Mouse (Mus musculus) liver, embryonic 16.5 days (tissue): ENCODE data around the gene Celsr1. TPM values are rescaled to one million over a fixed set of nuclear protein-coding genes. Genes with fewer than 3 reads are reported as not detected.

ENCODE experiments used
- ATAC-seq: fragments of 200-750 bp; cut with Nextera tagmentation; 2 replicates; pipeline ENCODE4 v1.8.0; 2017; ENCODE audit warnings: low read depth, mild to moderate bottlenecking, moderate number of reproducible peaks, moderate library complexity
- H3K27ac ChIP-seq: fragments of 300-500 bp; sonication (generic); 2 replicates; pipeline ENCODE4 v1.5.1; 2014; ENCODE audit warnings: mild to moderate bottlenecking, low read length
- H3K27me3 ChIP-seq: fragments of 300-500 bp; sonication (generic); 2 replicates; pipeline ENCODE4 v1.6.1; 2014; ENCODE audit warnings: low read depth, low read length, mixed read lengths; ENCODE audit not compliant: control insufficient read depth, insufficient read depth
- H3K36me3 ChIP-seq: fragments of 300-500 bp; sonication (generic); 2 replicates; pipeline ENCODE4 v1.6.1; 2014; ENCODE audit warnings: mild to moderate bottlenecking; ENCODE audit not compliant: control insufficient read depth, insufficient read depth
- H3K4me1 ChIP-seq: fragments of 300-500 bp; sonication (generic); 2 replicates; pipeline ENCODE4 v1.6.1; 2014; ENCODE audit warnings: low read depth, low read length, mixed read lengths; ENCODE audit not compliant: control insufficient read depth
- H3K4me2 ChIP-seq: fragments of 300-500 bp; sonication (generic); 2 replicates; pipeline ENCODE4 v1.6.1; 2014; ENCODE audit warnings: low read depth, low read length, mixed read lengths
- H3K4me3 ChIP-seq: fragments of 300-500 bp; sonication (generic); 2 replicates; pipeline ENCODE4 v1.5.1; 2014; ENCODE audit warnings: low read depth, mild to moderate bottlenecking, low read length
- H3K9ac ChIP-seq: fragments of 300-500 bp; sonication (generic); 2 replicates; pipeline ENCODE4 v1.6.1; 2014; ENCODE audit warnings: low read depth, low read length
- H3K9me3 ChIP-seq: fragments of 300-500 bp; sonication (generic); replicated peaks from 2 replicates; pipeline ENCODE4 v1.6.1; 2016; ENCODE audit warnings: low read length; ENCODE audit not compliant: control insufficient read depth
- WGBS: fragments of 180-500 bp; shearing (Covaris S2); extraction: QIAGEN DNeasy Blood & Tissue Kit; methylation state at CpG from one replicate; pipeline ENCODE4 v1.1.7; 2014; ENCODE audit not compliant: insufficient replicate concordance; 5-methylcytosine and 5-hydroxymethylcytosine counted together
- polyA plus RNA-seq: library from polyadenylated mRNA; unstranded; fragments of >200 nt; fragmentation: Nextera tagmentation; extraction: Ambion mirVana; gene quantifications from 2 replicates; pipeline ENCODE4 v1.2.1, GENCODE M21; 2015

Gene Celsr1
- 0.02 and 0.09 TPM in 2 replicates for polyA plus RNA-seq

DNA sequence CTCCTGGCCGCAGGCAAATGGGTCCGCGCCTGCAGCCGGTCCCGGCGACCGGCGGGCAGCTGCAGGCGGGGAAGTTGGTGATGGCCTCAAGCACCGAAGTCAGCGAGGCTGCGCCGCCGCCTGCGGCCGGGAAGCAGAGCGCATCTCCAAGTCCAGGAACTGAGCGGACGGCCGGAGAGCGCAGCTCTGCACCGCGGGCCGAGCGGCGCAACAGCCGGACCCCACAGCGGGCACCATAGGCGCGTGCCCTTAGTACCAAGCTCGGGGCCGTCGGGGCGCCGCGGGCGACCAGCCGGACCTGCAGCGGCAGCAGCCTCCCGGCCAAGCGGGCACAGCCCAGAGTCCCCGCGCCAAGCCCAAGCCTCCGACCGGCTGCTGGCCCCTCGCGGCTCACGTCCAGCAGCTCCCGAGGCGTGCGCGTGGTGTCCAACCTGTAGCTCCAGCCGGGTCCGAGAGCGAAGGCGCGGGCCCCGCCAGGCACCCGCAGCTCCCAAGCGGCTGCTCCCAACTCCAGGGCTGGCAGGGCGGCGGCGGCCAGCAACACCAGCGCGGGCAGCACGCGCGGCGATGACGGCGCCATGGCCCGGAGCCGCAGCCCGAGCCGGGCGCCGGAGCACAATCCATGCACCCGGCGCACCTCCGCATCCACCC, at the start of gene Celsr1:
Gene Celsr1, minus strand, starts transcription at position 587 of the 651 bp plus-strand sequence.
- H3K9ac ChIP-seq: no peak within 1 kb of the TSS
- peak within 1 kb of the TSS; percentile 64 for H3K4me2 ChIP-seq
- peak within 1 kb of the TSS; percentile 49 for H3K4me3 ChIP-seq
- 1% methylated on average over 79 of the region's 80 CpGs for WGBS
- H3K9me3 ChIP-seq: no peaks in the 10 kb centered on the region; the same call in 1 of the 2 replicates
- H3K27me3 ChIP-seq: peaks cover 37% of the 10 kb centered on the region
- no peak within 1 kb of the TSS for H3K27ac ChIP-seq
- H3K4me1 ChIP-seq: peaks cover 10% of the 10 kb centered on the region
- H3K36me3 ChIP-seq: no peaks in the 10 kb centered on the region
- no peak for ATAC-seq

- WGBS: 19% methylated on average over 6 of the region's 6 CpGs
- H3K27me3 ChIP-seq: no peaks in the 10 kb centered on the region
- no peak overlapping the region for H3K9ac ChIP-seq
- H3K4me1 ChIP-seq: peaks cover 22% of the 10 kb centered on the region
- H3K36me3 ChIP-seq: no peaks in the 10 kb centered on the region
- no peaks in the 10 kb centered on the region for H3K9me3 ChIP-seq
- peak overlapping the region; percentile 29; the same call in 1 of the 2 replicates for H3K27ac ChIP-seq
- no peak overlapping the region for H3K4me3 ChIP-seq
- H3K4me2 ChIP-seq: no peak overlapping the region
- ATAC-seq: no peak
These were observed 49.7 kb upstream of the Celsr1 start for GRCm38 (mm10) chr15:86083261-86083741.

GRCm38 (mm10) chr15:86082551-86082961, 49.0 kb upstream of the Celsr1 start:
- Histone ChIP-seq H3K4me2 (no peak overlapping the region), H3K36me3 (no peaks in the 10 kb centered on the region), H3K27ac (no peak overlapping the region), H3K9ac (no peak overlapping the region), H3K27me3 (no peaks in the 10 kb centered on the region), H3K4me1 (peaks cover 15% of the 10 kb centered on the region), H3K9me3 (no peaks in the 10 kb centered on the region), H3K4me3 (no peak overlapping the region)
- 80% methylated on average over 11 of the region's 11 CpGs for WGBS
- ATAC-seq: no peak

- WGBS: 82% methylated on average over 12 of the region's 12 CpGs
- no peak overlapping the region for H3K4me2 ChIP-seq
- no peak overlapping the region for H3K9ac ChIP-seq
- H3K27ac ChIP-seq: no peak overlapping the region
- ATAC-seq: no peak
- H3K4me1 ChIP-seq: peaks cover 15% of the 10 kb centered on the region
- H3K27me3 ChIP-seq: no peaks in the 10 kb centered on the region
- H3K9me3 ChIP-seq: no peaks in the 10 kb centered on the region
- H3K4me3 ChIP-seq: no peak overlapping the region
- H3K36me3 ChIP-seq: no peaks in the 10 kb centered on the region
These were observed 48.1 kb upstream of the Celsr1 start for GRCm38 (mm10) chr15:86081654-86082053.

- Histone ChIP-seq H3K9me3 (no peaks in the 10 kb centered on the region), H3K4me3 (no peak overlapping the region), H3K36me3 (no peaks in the 10 kb centered on the region), H3K4me2 (no peak overlapping the region), H3K4me1 (peaks cover 2% of the 10 kb centered on the region), H3K9ac (no peak overlapping the region), H3K27ac (no peak overlapping the region), H3K27me3 (no peaks in the 10 kb centered on the region)
- ATAC-seq: no peak
- 84% methylated on average over 1 of the region's 1 CpGs for WGBS
These were observed 46.8 kb upstream of the Celsr1 start for GRCm38 (mm10) chr15:86080408-86080807.

DNA sequence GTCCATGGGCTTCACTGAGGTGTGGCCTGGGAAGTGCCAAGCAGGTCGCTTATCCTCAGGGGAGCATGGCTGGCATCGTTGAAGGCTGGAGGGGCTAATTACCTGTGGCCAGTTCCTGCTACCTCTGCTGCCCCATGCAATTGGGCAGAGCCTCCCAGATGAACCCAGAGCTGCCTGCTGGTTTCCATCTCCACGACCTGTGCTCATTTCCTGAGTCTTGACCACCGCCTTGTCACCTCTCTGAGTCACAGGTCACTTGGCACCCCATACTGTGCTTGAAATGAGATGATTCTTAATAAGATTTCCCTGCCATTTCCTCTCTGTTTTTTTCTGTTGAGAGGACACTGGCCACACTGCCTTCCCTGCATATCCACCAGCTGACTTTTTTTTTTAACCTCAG, 46.3 kb upstream of the Celsr1 start:
- no peaks in the 10 kb centered on the region for H3K36me3 ChIP-seq
- no peak overlapping the region for H3K9ac ChIP-seq
- H3K4me3 ChIP-seq: no peak overlapping the region
- no peaks in the 10 kb centered on the region; the same call in none of the 2 replicates for H3K4me1 ChIP-seq
- no peaks in the 10 kb centered on the region for H3K9me3 ChIP-seq
- no peak overlapping the region for H3K4me2 ChIP-seq
- ATAC-seq: no peak
- no peaks in the 10 kb centered on the region for H3K27me3 ChIP-seq
- WGBS: 64% methylated on average over 4 of the region's 4 CpGs
- H3K27ac ChIP-seq: no peak overlapping the region

DNA sequence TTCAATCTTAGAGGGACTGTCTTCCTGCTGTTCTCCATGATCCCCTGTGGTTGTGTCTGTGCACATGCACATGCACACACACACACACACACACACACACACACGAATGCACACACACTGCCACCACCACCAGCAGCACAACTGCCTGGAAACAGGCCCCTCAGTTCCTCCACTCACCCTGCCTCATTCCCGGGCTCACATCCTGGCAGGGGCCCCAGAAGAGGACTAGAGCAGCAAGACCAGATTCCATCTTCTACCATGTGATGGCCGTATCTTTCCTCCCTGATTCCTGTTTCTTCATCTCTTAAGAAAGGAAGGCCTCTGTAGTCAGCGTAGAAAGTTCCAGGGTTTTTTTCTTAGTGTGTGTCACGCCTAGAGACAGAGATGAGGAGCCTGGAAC, 45.9 kb upstream of the Celsr1 start:
- Histone ChIP-seq H3K9ac (no peak overlapping the region), H3K27me3 (no peaks in the 10 kb centered on the region), H3K4me3 (no peak overlapping the region), H3K27ac (no peak overlapping the region), H3K4me1 (no peaks in the 10 kb centered on the region; the same call in none of the 2 replicates), H3K36me3 (no peaks in the 10 kb centered on the region), H3K9me3 (no peaks in the 10 kb centered on the region), H3K4me2 (no peak overlapping the region)
- WGBS: 64% methylated on average over 5 of the region's 5 CpGs
- ATAC-seq: no peak

GRCm38 (mm10) chr15:86078481-86079216, 45.1 kb upstream of the Celsr1 start:
- H3K9ac ChIP-seq: no peak overlapping the region
- no peak for ATAC-seq
- H3K27me3 ChIP-seq: no peaks in the 10 kb centered on the region
- no peaks in the 10 kb centered on the region for H3K36me3 ChIP-seq
- no peaks in the 10 kb centered on the region; the same call in none of the 2 replicates for H3K4me1 ChIP-seq
- no peak overlapping the region for H3K4me2 ChIP-seq
- H3K9me3 ChIP-seq: no peaks in the 10 kb centered on the region
- H3K4me3 ChIP-seq: no peak overlapping the region
- 59% methylated on average over 18 of the region's 18 CpGs for WGBS
- H3K27ac ChIP-seq: no peak overlapping the region

DNA sequence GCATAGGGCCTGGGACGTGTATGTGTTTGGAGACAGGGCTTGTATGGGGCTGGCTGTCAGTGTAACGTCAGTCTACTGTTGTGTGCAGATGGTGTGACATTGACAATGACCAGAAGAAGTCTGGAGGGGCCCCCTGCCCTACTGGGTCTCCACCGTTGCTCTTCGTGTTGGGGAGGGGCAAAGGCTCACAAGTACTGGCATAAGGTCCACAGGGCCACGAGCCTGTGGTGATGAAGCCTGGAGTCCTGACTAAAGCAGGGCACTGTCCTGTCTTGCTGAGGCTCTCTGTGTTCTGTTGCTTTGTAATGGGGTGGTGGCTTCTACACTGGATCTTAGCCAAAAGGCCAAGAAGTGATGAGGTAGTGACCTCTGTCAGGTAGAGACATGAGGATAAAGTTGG, 44.4 kb upstream of the Celsr1 start:
- Histone ChIP-seq H3K27ac (no peak overlapping the region), H3K27me3 (no peaks in the 10 kb centered on the region), H3K9me3 (no peaks in the 10 kb centered on the region), H3K36me3 (no peaks in the 10 kb centered on the region), H3K4me3 (no peak overlapping the region), H3K4me2 (no peak overlapping the region), H3K9ac (no peak overlapping the region), H3K4me1 (no peaks in the 10 kb centered on the region; the same call in none of the 2 replicates)
- WGBS: 60% methylated on average over 5 of the region's 5 CpGs
- ATAC-seq: no peak
